Mouse (Mus musculus) myocyte (in vitro differentiated cells): ENCODE measurements around the gene Tmprss2. TPM values are rescaled to one million over a fixed set of nuclear protein-coding genes. Genes with fewer than 3 reads are reported as not detected.
"Not testable (repeated sequence)": the region's sequence is repeated elsewhere in the genome, so short reads cannot be mapped to it uniquely, and the experiment has no call there.

Experiments used
- H3K27me3 ChIP-seq: one replicate; pipeline ENCODE4 v1.6.1; 2011; ENCODE audit not compliant: control insufficient read depth, insufficient read depth, insufficient read length
- H3K36me3 ChIP-seq: one replicate; pipeline ENCODE4 v1.6.1; 2011; ENCODE audit not compliant: control insufficient read depth, insufficient read depth
- H3K4me2 ChIP-seq: one replicate; pipeline ENCODE4 v1.6.1; 2011; ENCODE audit warnings: low read depth, control low read depth
- H3K4me3 ChIP-seq: one replicate; pipeline ENCODE4 v1.5.1; 2011; ENCODE audit warnings: mild to moderate bottlenecking, control low read depth, moderate library complexity
- H3K79me2 ChIP-seq: one replicate; pipeline ENCODE4 v1.6.1; 2011; ENCODE audit not compliant: control insufficient read depth, insufficient read depth
- H3ac ChIP-seq: one replicate; pipeline ENCODE4 v1.6.1; 2011; ENCODE audit not compliant: control insufficient read depth, insufficient read length
- CEBPB ChIP-seq: IDR thresholded peaks from 2 replicates; pipeline ENCODE4 v1.6.1; 2011; ENCODE audit warnings: mild to moderate bottlenecking, moderate library complexity; ENCODE audit not compliant: poor library complexity, insufficient read depth, severe bottlenecking
- E2F4 ChIP-seq: IDR thresholded peaks from one replicate; pipeline ENCODE4 v1.6.1; 2011; ENCODE audit warnings: mild to moderate bottlenecking, control low read depth, moderate library complexity; ENCODE audit not compliant: insufficient read depth
- MAX ChIP-seq: IDR thresholded peaks from one replicate; pipeline ENCODE4 v1.6.1; 2011; ENCODE audit warnings: low read depth, mild to moderate bottlenecking, control low read depth
- MYOD1 ChIP-seq, 3 experiments: IDR thresholded peaks; one replicate each; pipeline ENCODE4 v1.6.1; 2011; ENCODE audit warnings: control low read depth in 2 of 3, low read depth in 2 of 3, mild to moderate bottlenecking in 2 of 3, moderate library complexity in 1 of 3; ENCODE audit not compliant: insufficient read length in 2 of 3, control insufficient read depth in 1 of 3
- MYOG ChIP-seq, 3 experiments: IDR thresholded peaks; one replicate each; pipeline ENCODE4 v1.6.1; 2011; ENCODE audit warnings: control low read depth in 2 of 3, low read depth in 2 of 3, mild to moderate bottlenecking in 2 of 3; ENCODE audit not compliant: insufficient read length in 2 of 3, control insufficient read depth in 1 of 3, insufficient read depth in 1 of 3
- POLR2A ChIP-seq: IDR thresholded peaks from one replicate; pipeline ENCODE4 v1.6.1; 2011; ENCODE audit warnings: low read depth, mild to moderate bottlenecking, control low read depth, moderate library complexity; ENCODE audit not compliant: insufficient read length
- POLR2AphosphoS2 ChIP-seq: IDR thresholded peaks from one replicate; pipeline ENCODE4 v1.6.1; 2011; ENCODE audit warnings: low read depth, control low read depth; ENCODE audit not compliant: insufficient read length
- REST ChIP-seq: IDR thresholded peaks from one replicate; pipeline ENCODE4 v1.6.1; 2011; ENCODE audit warnings: mild to moderate bottlenecking, control low read depth, moderate library complexity; ENCODE audit not compliant: insufficient read depth, insufficient read length
- SRF ChIP-seq: IDR thresholded peaks from one replicate; pipeline ENCODE4 v1.6.1; 2011; ENCODE audit warnings: low read depth; ENCODE audit not compliant: control insufficient read depth, insufficient read length
- TCF12 ChIP-seq: IDR thresholded peaks from one replicate; pipeline ENCODE4 v1.6.1; 2011; ENCODE audit warnings: mild to moderate bottlenecking, control low read depth; ENCODE audit not compliant: poor library complexity, insufficient read depth, severe bottlenecking
- TCF3 ChIP-seq: IDR thresholded peaks from one replicate; pipeline ENCODE4 v1.6.1; 2011; ENCODE audit warnings: low read depth, control low read depth; ENCODE audit not compliant: insufficient read length
- USF1 ChIP-seq: IDR thresholded peaks from one replicate; pipeline ENCODE4 v1.6.1; 2011; ENCODE audit warnings: low read depth, mild to moderate bottlenecking, control low read depth, moderate library complexity
- polyA plus RNA-seq: library from polyadenylated mRNA; unstranded; fragments of >200 nt; fragmentation: generic; extraction: Trizol; gene quantifications from one replicate; pipeline ENCODE4 v1.2.1, GENCODE M21; 2012; ENCODE audit warnings: missing spikeins

The Tmprss2 gene
- polyA plus RNA-seq, 1 experiment = 0.05 TPM

DNA sequence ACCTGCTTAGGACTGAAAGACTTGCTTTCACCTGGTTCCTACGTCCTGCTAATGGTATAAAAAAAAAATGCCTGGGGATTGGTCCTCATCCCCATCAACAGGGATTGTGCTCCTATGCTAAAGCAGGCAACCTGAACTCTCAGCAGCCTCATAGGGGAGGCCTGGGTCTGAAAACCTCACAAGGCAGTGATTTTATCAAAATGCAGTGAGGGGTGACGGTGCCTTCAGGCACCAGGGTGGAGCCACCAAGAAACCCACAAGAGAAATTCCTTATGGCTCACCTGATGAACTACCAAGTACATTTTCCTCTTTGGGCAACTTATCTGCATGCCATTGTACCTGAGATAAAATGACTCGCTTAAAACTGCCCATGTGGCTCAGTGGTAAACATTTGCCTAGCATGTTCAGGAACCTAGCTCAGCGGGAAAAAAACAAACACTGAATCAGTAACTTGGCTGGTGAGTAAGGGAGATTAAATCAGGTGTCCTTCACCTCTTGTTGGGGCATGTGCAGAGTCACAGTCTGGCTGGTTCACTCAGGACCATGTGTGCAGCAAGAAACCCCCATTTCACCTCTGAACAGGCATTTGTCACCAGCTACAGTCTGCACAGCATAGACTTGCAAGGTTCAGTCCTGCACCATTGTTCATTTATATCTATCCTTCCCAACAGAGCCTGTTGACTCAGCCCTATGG is 17.0 kb downstream of the Tmprss2 start:
- no peak overlapping the region for H3K4me2 ChIP-seq
- H3K36me3 ChIP-seq = no peaks in the 10 kb centered on the region
- no peaks in the 10 kb centered on the region for H3K79me2 ChIP-seq
- H3K27me3 ChIP-seq = peaks cover 7% of the 10 kb centered on the region
- no peak for TF ChIP-seq MYOD1 (IDR thresholded peaks at IDR 0.05; ENCODE audit: control insufficient read depth in 1 of 3, insufficient read length in 2 of 3, low read depth in 2 of 3)
- TF ChIP-seq USF1 = no peak
- TF ChIP-seq REST = no peak
- no peak for TF ChIP-seq MYOG (IDR thresholded peaks at IDR 0.05; ENCODE audit: control insufficient read depth in 1 of 3, insufficient read depth in 1 of 3, insufficient read length in 2 of 3, low read depth in 2 of 3)
- TF ChIP-seq TCF3 = no peak
- no peak for TF ChIP-seq TCF12
- TF ChIP-seq POLR2AphosphoS2 = no peak
- TF ChIP-seq POLR2A = no peak
- TF ChIP-seq SRF = no peak
- TF ChIP-seq E2F4 = no peak
- TF ChIP-seq MAX = no peak
- no peak for TF ChIP-seq CEBPB
- H3ac ChIP-seq = no peak overlapping the region
- no peak overlapping the region for H3K4me3 ChIP-seq

- H3ac ChIP-seq = no peak overlapping the region
- no peaks in the 10 kb centered on the region for H3K36me3 ChIP-seq
- H3K27me3 ChIP-seq = peaks cover 7% of the 10 kb centered on the region
- H3K4me3 ChIP-seq = no peak overlapping the region
- no peaks in the 10 kb centered on the region for H3K79me2 ChIP-seq
- no peak for TF ChIP-seq E2F4
- no peak for TF ChIP-seq POLR2AphosphoS2
- TF ChIP-seq MYOG (IDR thresholded peaks at IDR 0.05; ENCODE audit: control insufficient read depth in 1 of 3, insufficient read depth in 1 of 3, insufficient read length in 2 of 3, low read depth in 2 of 3) = no peak
- TF ChIP-seq MYOD1 (IDR thresholded peaks at IDR 0.05; ENCODE audit: control insufficient read depth in 1 of 3, insufficient read length in 2 of 3, low read depth in 2 of 3) = no peak
- no peak for TF ChIP-seq USF1
- no peak for TF ChIP-seq TCF3
- no peak for TF ChIP-seq CEBPB
- no peak for TF ChIP-seq TCF12
- TF ChIP-seq SRF = no peak
- no peak for TF ChIP-seq POLR2A
- no peak for TF ChIP-seq REST
- TF ChIP-seq MAX = no peak
- H3K4me2 ChIP-seq = no peak overlapping the region
These were observed 17.9 kb downstream of the Tmprss2 start for GRCm38 (mm10) chr16:97593057-97593456.

DNA sequence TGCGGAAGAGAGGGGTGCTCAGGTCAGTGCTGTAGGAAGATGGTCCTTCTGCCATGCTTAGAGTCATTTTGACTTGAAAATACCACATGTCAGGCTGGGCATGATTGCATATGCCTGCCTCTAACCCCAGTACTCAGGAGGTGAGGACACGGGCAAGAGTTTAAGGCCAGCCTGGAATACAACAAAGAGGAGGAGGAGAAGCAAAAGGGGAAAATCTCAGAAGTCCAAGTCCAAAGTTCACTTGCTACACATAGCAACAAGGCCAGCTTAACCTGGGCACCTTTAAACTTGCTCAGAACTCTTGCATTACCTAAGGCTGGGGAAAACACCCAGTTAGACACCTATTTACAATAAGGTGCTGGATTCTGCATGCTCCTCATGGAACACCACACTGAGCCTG is 19.5 kb downstream of the Tmprss2 start:
- Histone ChIP-seq H3K4me2 (no peak overlapping the region), H3K36me3 (no peaks in the 10 kb centered on the region), H3ac (no peak overlapping the region), H3K4me3 (no peak overlapping the region), H3K79me2 (no peaks in the 10 kb centered on the region), H3K27me3 (peaks cover 4% of the 10 kb centered on the region)
- TF ChIP-seq E2F4 (no peak), MAX (no peak), CEBPB (no peak), POLR2AphosphoS2 (no peak)

DNA sequence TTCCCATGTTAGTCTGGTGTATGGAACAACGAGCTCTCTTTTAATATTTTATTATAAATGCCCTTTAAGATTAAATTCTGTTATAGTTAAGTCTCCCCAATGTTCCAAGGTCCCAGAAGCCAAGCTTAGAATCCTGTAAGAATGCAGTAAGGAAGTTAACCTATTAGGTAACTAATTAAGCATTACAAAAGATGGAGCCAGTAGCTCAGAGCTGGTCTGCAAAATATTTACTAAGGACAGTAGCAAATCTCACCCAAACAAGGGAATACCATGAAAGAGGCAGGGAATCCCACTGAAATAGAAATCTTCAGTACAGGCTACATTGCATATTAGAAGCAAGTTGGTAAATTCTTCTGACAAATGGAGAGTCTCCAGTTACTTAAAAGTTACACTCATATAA is 28.1 kb downstream of the Tmprss2 start:
- not testable (repeated sequence) for H3K79me2 ChIP-seq, H3K36me3 ChIP-seq, H3K4me2 ChIP-seq, H3ac ChIP-seq, H3K4me3 ChIP-seq, H3K27me3 ChIP-seq

DNA sequence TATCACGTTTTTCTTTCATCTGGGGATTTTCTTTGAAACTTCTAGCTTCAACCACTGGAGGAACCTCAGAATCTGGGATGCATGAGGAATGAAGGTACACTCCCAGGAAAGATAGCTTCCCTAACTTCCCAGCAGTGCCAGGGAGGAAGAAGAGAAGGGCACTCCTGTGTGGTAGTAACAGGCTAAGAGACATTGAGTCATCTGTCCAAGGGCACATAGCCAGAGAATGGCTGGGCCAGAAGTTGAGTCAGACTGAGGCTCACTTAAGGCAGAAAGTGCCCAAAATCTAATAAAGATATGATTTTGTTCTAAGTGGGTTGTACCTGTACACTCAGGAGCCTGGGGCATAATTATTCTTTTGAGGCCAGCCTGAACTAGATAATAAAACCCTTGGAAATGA is 41.6 kb downstream of the Tmprss2 start:
- Histone ChIP-seq H3K36me3 (no peaks in the 10 kb centered on the region), H3K79me2 (no peaks in the 10 kb centered on the region), H3K4me3 (no peak overlapping the region), H3K4me2 (no peak overlapping the region), H3K27me3 (no peaks in the 10 kb centered on the region), H3ac (no peak overlapping the region)
- TF ChIP-seq POLR2AphosphoS2 = no peak
- TF ChIP-seq MYOG (IDR thresholded peaks at IDR 0.05; ENCODE audit: control insufficient read depth in 1 of 3, insufficient read depth in 1 of 3, insufficient read length in 2 of 3, low read depth in 2 of 3) = no peak
- no peak for TF ChIP-seq SRF
- TF ChIP-seq TCF12 = no peak
- TF ChIP-seq POLR2A = no peak
- no peak for TF ChIP-seq E2F4
- TF ChIP-seq MAX = no peak
- TF ChIP-seq CEBPB = no peak
- TF ChIP-seq USF1 = no peak
- TF ChIP-seq MYOD1 (IDR thresholded peaks at IDR 0.05; ENCODE audit: control insufficient read depth in 1 of 3, insufficient read length in 2 of 3, low read depth in 2 of 3) = no peak
- TF ChIP-seq REST = no peak
